Mouse (Mus musculus) spleen, adult 12 weeks (tissue): ENCODE measurements around the gene Npas3.

Experiments used
- DNase-seq: peaks from one replicate; pipeline ENCODE4 v3.0.0; 2022; ENCODE audit warnings: low spot score

Gene Npas3

GRCm38 (mm10) chr12:53864436-53865136, 616.1 kb downstream of the Npas3 start:
- DNase-seq: no peak

GRCm38 (mm10) chr12:53865691-53866090, 617.2 kb downstream of the Npas3 start:
- no peak for DNase-seq

GRCm38 (mm10) chr12:53869981-53870380, 621.5 kb downstream of the Npas3 start:
- no peak for DNase-seq

GRCm38 (mm10) chr12:53875226-53875625, 626.7 kb downstream of the Npas3 start:
- DNase-seq: no peak

- no peak for DNase-seq
Measured at GRCm38 (mm10) chr12:53876693-53877092, 628.2 kb downstream of the Npas3 start.

- DNase-seq: no peak
Measured at GRCm38 (mm10) chr12:53881684-53882083, 633.2 kb downstream of the Npas3 start.

- no peak for DNase-seq
Measured at GRCm38 (mm10) chr12:53882863-53883262, 634.4 kb downstream of the Npas3 start.

GRCm38 (mm10) chr12:53888624-53889023, 640.1 kb downstream of the Npas3 start:
- no peak for DNase-seq

- no peak for DNase-seq
Measured at GRCm38 (mm10) chr12:53895909-53896308, 647.4 kb downstream of the Npas3 start.

- DNase-seq: no peak
Measured at GRCm38 (mm10) chr12:53908761-53909160, 660.3 kb downstream of the Npas3 start.

GRCm38 (mm10) chr12:53910192-53910591, 661.7 kb downstream of the Npas3 start:
- no peak for DNase-seq

GRCm38 (mm10) chr12:53922153-53922552, 673.7 kb downstream of the Npas3 start:
- no peak for DNase-seq

- DNase-seq: no peak
Measured at GRCm38 (mm10) chr12:53948826-53949225, 700.3 kb downstream of the Npas3 start.

- no peak for DNase-seq
Measured at GRCm38 (mm10) chr12:53962004-53962403, 713.5 kb downstream of the Npas3 start.

GRCm38 (mm10) chr12:53963534-53963933, 715.1 kb downstream of the Npas3 start:
- no peak for DNase-seq

- DNase-seq: no peak
Measured at GRCm38 (mm10) chr12:53969378-53970174, 721.1 kb downstream of the Npas3 start.

- no peak for DNase-seq
Measured at GRCm38 (mm10) chr12:53970721-53971120, 722.2 kb downstream of the Npas3 start.

- no peak for DNase-seq
Measured at GRCm38 (mm10) chr12:53973414-53973813, 724.9 kb downstream of the Npas3 start.

- no peak for DNase-seq
Measured at GRCm38 (mm10) chr12:53981575-53982507, 733.4 kb downstream of the Npas3 start.

GRCm38 (mm10) chr12:53983946-53984345, 735.5 kb downstream of the Npas3 start:
- no peak for DNase-seq

GRCm38 (mm10) chr12:53985851-53986842, 737.7 kb downstream of the Npas3 start:
- DNase-seq: no peak
